In genomic region chr4:25213451-25213850, GRCm38 (mm10) we compare ENCODE assay signal across 27 mouse cellular contexts. TPM values are rescaled to one million over a fixed set of nuclear protein-coding genes. Genes with fewer than 3 reads are reported as not detected.
DNase-seq lines count a peak whose midpoint lies in the region; ATAC-seq lines count a peak whose summit lies in the region.
"Had no signal": no experiment of that assay in that cellular context is flagged by ENCODE, and none has a peak within 500 bp of the region (broad histone marks: within the 10 kb centered on the region; RNA-seq: fewer than 3 reads in every experiment).

No protein-coding gene starts in this region.

- ATAC-seq in megakaryocyte-erythroid progenitor cell, adult 5-6 weeks (replicated peaks; ENCODE audit: low FRiP score, low TSS enrichment, poor library complexity, severe bottlenecking) = no peak
- no peak for ATAC-seq in hindbrain, embryonic 12.5 days (ENCODE audit: low FRiP score)
- ATAC-seq: activated CD4-positive, CD25-positive, alpha-beta regulatory T cell, adult 4 months; forebrain, embryonic 15.5 days; hindbrain, embryonic 16.5 days; inflammation-experienced regulatory T-cells, adult 6 months; intestine, postnatal 0 days; Patski had no signal

- DNase-seq in cerebellum, adult 11-12 months = peak; percentile 6
- DNase-seq in cerebellum, postnatal 4 days (ENCODE audit: low spot score in 2 of 2) = no peak
- DNase-seq in brain, adult 2 months (ENCODE audit: low read depth, low spot score) = peak; percentile 42
- peak; percentile 39 to 54 for DNase-seq in cerebellum, postnatal 10 days
- DNase-seq in spleen, postnatal 4 days (ENCODE audit: low spot score in 2 of 2) = no peak
- DNase-seq: adrenal gland, postnatal 25 days; embryo, embryonic 11 days; gastrocnemius, postnatal 36 days; heart, adult 11 months; heart, postnatal 36 days had no signal

- H3K4me1 ChIP-seq in hindbrain, embryonic 12.5 days = no peaks in the 10 kb centered on the region
- H3K4me1 ChIP-seq: embryonic facial prominence, embryonic 15.5 days; forebrain, embryonic 15.5 days; heart, embryonic 13.5 days had no signal

- H3K4me2 ChIP-seq in hindbrain, embryonic 12.5 days (replicated peaks) = no peak overlapping the region
- H3K4me2 ChIP-seq: embryonic facial prominence, embryonic 15.5 days; forebrain, embryonic 15.5 days; heart, embryonic 13.5 days had no signal

- WGBS in hindbrain, embryonic 12.5 days = 52% methylated on average over 5 of the region's 5 CpGs

- no peak overlapping the region for H3K27ac ChIP-seq in hindbrain, embryonic 12.5 days
- H3K27ac ChIP-seq: embryonic facial prominence, embryonic 15.5 days; forebrain, embryonic 15.5 days; heart, embryonic 13.5 days had no signal

- H3K4me3 ChIP-seq in hindbrain, embryonic 12.5 days = no peak overlapping the region
- H3K4me3 ChIP-seq: embryonic facial prominence, embryonic 15.5 days; erythroblast, embryonic 14.5 days; forebrain, embryonic 15.5 days; heart, embryonic 13.5 days had no signal

- no peaks in the 10 kb centered on the region for H3K36me3 ChIP-seq in hindbrain, embryonic 12.5 days
- H3K36me3 ChIP-seq: embryonic facial prominence, embryonic 15.5 days; forebrain, embryonic 15.5 days; heart, embryonic 13.5 days had no signal

- H3K9me3 ChIP-seq in hindbrain, embryonic 12.5 days (replicated peaks) = no peaks in the 10 kb centered on the region
- H3K9me3 ChIP-seq: embryonic facial prominence, embryonic 15.5 days; forebrain, embryonic 15.5 days; heart, embryonic 13.5 days had no signal

- H3K27me3 ChIP-seq in hindbrain, embryonic 12.5 days = no peaks in the 10 kb centered on the region
- H3K27me3 ChIP-seq: embryonic facial prominence, embryonic 15.5 days; forebrain, embryonic 15.5 days; heart, embryonic 13.5 days had no signal

- no peak overlapping the region for H3K9ac ChIP-seq in hindbrain, embryonic 12.5 days
- H3K9ac ChIP-seq: embryonic facial prominence, embryonic 15.5 days; forebrain, embryonic 15.5 days; heart, embryonic 13.5 days had no signal

RNA-seq across cellular contexts. Expression of gene Fhl5, which starts 29.2 kb away (rescaled TPM):
- not detected in 2 replicates for total RNA-seq in megakaryocyte-erythroid progenitor cell, adult 5-6 weeks (2014; fragmentation: Nextera tagmentation)
- not detected in 2 replicates for total RNA-seq in megakaryocyte-erythroid progenitor cell, adult 5-6 weeks (2017)
- not detected in 2 replicates for polyA plus RNA-seq in hindbrain, embryonic 12.5 days (2016; fragmentation: Nextera tagmentation; extraction: Ambion mirVana)
- total RNA-seq: common myeloid progenitor, adult 5-6 weeks had no signal
- polyA plus RNA-seq: activated CD4-positive, CD25-positive, alpha-beta regulatory T cell, adult 4 months; C2C12; embryonic facial prominence, embryonic 11.5 days; embryonic facial prominence, embryonic 15.5 days; erythroblast, embryonic 14.5 days; forebrain, embryonic 11.5 days; forebrain, embryonic 15.5 days; heart, embryonic 13.5 days; heart, postnatal 0 days; hindbrain, embryonic 11.5 days; hindbrain, embryonic 16.5 days; inflammation-experienced regulatory T-cells, adult 6 months; Patski had no signal

Comparison
In these comparisons a context has a peak if more than half of its experiments do, and no peak if none do; other contexts are left out.
1. DNase-seq: peak in cerebellum, adult 11-12 months (single experiment), brain, adult 2 months (single experiment) and cerebellum, postnatal 10 days (2 of 2); none in cerebellum, postnatal 4 days (0 of 2) and spleen, postnatal 4 days (0 of 2).